Mouse (Mus musculus): ENCODE results near the gene Lhpp. TPM values are rescaled to one million over a fixed set of nuclear protein-coding genes. Genes with fewer than 3 reads are reported as not detected.

Gene Lhpp
- polyA plus RNA-seq, 1 experiment from 2014 or later, result 12.7 TPM

DNA sequence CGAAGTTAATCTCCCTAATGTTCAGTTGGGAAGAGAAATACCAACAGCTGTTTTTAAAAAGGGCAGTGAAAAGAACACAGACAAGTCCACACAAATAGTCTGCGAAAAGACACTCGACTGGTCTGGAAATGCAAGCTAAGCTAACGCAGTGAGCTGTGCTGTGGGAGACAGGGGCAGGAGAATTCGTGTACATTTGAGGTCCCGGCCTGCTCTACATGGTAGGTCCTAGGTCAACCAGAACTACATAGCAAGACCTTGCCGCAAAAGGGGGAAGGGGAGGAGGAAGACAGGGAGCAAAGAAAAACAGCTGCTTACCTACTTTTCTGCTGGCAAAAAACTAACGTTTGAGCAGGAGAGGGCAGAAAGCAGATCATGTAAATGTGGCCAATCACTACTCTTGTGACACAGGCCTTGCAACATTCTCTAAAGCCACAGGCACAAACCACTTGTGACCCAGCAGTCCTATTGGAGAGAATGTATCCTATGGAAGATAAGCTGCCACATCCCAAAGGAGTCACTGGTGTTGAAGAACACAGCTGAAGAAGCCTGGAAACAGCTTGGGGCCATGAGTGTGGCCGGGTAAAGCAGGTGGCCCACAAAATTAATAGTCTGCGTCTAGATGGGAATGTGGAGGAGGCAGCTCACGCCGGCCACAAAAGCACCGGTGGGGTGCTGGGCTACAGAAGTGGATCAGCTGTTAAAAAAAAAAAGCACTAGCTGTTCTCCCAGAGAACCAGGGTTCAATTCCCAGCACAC, 115.8 kb downstream of the Lhpp start:
- ATAC-seq (ENCODE audit: insufficient read depth, low FRiP score), result no peak
- Histone ChIP-seq H3K4me1 (ENCODE audit: control insufficient read depth, insufficient read depth, low read length) (peaks cover 25% of the 10 kb centered on the region), H3K36me3 (ENCODE audit: control insufficient read depth, insufficient read depth, low read length) (no peaks in the 10 kb centered on the region), H3K9me3 (replicated peaks; ENCODE audit: control insufficient read depth, low read length) (no peaks in the 10 kb centered on the region), H3K27ac (ENCODE audit: low read length) (peak overlapping the region; percentile 55), H3K4me3 (replicated peaks; ENCODE audit: low read length) (no peak overlapping the region), H3K4me2 (ENCODE audit: low read depth, low read length) (no peak overlapping the region), H3K27me3 (ENCODE audit: control insufficient read depth, insufficient read depth, low read length) (no peaks in the 10 kb centered on the region), H3K9ac (ENCODE audit: low read length) (no peak overlapping the region)
- WGBS, result 57% methylated on average over 13 of the region's 13 CpGs

DNA sequence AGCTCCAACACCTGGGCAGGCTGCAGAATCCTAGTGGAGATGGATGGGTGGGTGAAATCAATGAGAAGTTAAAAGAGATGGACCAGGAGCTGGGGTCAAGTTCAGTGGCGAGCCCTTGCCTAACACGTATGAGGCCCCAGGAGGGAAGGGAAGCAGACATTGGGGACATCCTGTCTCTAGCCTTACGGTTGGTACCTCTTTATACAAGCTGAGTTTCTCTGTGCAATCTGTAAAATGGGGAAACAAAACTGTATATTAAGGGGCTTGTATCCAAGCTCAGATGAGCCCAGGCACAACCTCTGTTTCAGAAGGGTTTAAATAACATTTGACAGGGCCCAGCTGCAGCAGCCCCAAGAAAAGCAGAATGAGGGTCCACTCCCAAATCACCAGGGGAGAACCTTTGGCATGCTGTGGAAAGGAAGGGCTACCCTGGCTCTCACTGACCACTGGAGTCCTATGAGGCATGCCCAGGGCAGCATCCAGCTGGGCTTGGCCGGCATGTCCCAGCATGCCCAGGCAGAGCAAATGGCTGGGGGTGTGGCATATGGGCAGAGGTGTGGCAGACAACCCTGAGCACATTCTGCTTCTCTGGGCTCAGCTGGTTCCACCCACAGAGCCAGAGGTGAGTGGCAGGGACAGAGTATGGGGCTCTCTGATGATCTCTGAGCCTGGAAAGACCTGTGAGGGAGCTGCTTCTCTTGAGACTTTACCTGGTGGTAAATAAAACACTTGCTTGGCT, 118.8 kb downstream of the Lhpp start:
- Histone ChIP-seq H3K27me3 (ENCODE audit: control insufficient read depth, insufficient read depth, low read length) (no peaks in the 10 kb centered on the region), H3K4me1 (ENCODE audit: control insufficient read depth, insufficient read depth, low read length) (peaks cover 19% of the 10 kb centered on the region), H3K9ac (ENCODE audit: low read length) (no peak overlapping the region), H3K4me3 (replicated peaks; ENCODE audit: low read length) (no peak overlapping the region), H3K36me3 (ENCODE audit: control insufficient read depth, insufficient read depth, low read length) (no peaks in the 10 kb centered on the region), H3K27ac (ENCODE audit: low read length) (0 out of 2 replicates have a peak overlapping the region, but pooled peaks have one; percentile 9), H3K4me2 (ENCODE audit: low read depth, low read length) (no peak overlapping the region), H3K9me3 (replicated peaks; ENCODE audit: control insufficient read depth, low read length) (no peaks in the 10 kb centered on the region)
- peak; percentile 62 for ATAC-seq (ENCODE audit: insufficient read depth, low FRiP score)
- 62% methylated on average over 4 of the region's 4 CpGs for WGBS

DNA sequence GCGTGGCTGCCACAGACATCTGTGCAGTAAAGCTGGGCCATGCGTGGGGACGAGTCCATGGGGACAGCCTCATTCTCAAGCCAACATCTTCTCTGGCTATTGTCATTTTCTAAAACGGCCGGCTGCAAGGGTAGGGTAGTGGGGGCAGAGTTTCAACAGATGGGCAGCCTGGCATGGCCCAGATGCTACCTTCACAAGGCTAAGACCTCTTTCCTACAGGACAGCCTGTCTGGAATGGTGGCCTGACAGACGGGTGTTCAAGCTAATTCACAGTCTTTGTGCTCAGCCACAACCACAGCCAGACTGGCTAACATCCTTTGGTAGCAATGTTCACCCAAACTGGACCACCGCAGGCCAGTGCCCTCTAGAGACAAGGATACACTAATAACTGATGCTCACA, 120.1 kb downstream of the Lhpp start:
- no peak overlapping the region for H3K27ac ChIP-seq (ENCODE audit: low read length)
- H3K4me3 ChIP-seq (replicated peaks; ENCODE audit: low read length), result no peak overlapping the region
- H3K4me1 ChIP-seq (ENCODE audit: control insufficient read depth, insufficient read depth, low read length), result peaks cover 20% of the 10 kb centered on the region
- ATAC-seq (ENCODE audit: insufficient read depth, low FRiP score), result no peak
- H3K9me3 ChIP-seq (replicated peaks; ENCODE audit: control insufficient read depth, low read length), result no peaks in the 10 kb centered on the region
- H3K9ac ChIP-seq (ENCODE audit: low read length), result no peak overlapping the region
- H3K4me2 ChIP-seq (ENCODE audit: low read depth, low read length), result no peak overlapping the region
- no peaks in the 10 kb centered on the region for H3K36me3 ChIP-seq (ENCODE audit: control insufficient read depth, insufficient read depth, low read length)
- WGBS, result 87% methylated on average over 7 of the region's 7 CpGs
- no peaks in the 10 kb centered on the region for H3K27me3 ChIP-seq (ENCODE audit: control insufficient read depth, insufficient read depth, low read length)

DNA sequence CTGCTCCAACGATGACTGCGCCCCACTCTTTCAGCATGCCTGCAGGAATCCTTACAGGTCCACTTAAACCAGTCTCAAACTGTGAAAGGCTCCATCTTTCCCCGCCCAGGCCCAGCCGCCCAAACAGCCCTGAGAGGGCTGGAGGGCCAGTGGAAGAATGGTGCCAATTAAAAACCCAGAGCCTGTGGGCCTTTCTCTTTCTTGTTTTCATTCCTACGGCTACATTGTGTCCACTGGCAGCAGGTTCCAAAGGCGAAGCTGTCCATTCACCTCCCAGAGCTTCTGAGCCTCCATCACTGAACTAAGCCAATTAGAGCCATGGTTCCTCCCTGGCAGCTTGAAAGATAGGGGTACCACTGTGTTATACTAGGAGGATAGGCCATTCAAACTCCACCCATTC, 121.1 kb downstream of the Lhpp start:
- Histone ChIP-seq H3K27ac (ENCODE audit: low read length) (no peak overlapping the region), H3K4me1 (ENCODE audit: control insufficient read depth, insufficient read depth, low read length) (peaks cover 25% of the 10 kb centered on the region), H3K9ac (ENCODE audit: low read length) (no peak overlapping the region), H3K9me3 (replicated peaks; ENCODE audit: control insufficient read depth, low read length) (no peaks in the 10 kb centered on the region), H3K27me3 (ENCODE audit: control insufficient read depth, insufficient read depth, low read length) (no peaks in the 10 kb centered on the region), H3K4me3 (replicated peaks; ENCODE audit: low read length) (no peak overlapping the region), H3K4me2 (ENCODE audit: low read depth, low read length) (no peak overlapping the region), H3K36me3 (ENCODE audit: control insufficient read depth, insufficient read depth, low read length) (no peaks in the 10 kb centered on the region)
- 79% methylated on average over 6 of the region's 6 CpGs for WGBS
- ATAC-seq (ENCODE audit: insufficient read depth, low FRiP score), result no peak

DNA sequence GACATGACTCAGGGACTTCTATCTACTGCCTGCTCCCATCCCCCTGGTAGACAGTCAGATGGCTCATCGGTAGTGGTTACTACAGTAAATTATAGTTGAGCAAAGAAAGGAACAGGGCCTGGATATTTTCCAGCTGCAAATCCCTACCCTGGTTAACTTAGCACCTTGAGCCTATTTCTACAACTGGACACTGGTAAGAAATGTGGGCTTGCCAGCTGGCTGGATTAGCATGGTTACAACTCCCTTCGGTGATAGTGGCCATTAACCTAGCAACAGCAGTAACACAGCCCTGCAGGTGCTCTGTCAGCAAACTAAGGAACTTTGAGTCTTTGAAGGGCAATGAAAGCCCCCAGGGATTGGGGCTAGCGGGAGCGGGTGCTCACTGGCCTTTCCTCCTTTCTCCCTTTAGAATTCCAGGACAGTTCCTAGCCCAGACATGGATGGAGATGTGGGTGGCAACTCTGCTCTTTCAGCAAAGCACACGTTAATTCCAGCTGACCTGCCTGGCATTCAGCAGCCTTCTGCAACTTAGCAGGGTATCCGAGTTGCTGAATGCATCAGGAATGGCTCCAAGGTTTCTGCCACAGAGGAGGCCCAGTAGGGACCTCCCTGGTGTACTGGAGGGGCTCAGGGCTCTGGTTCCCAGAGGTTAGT, 121.8 kb downstream of the Lhpp start:
- Histone ChIP-seq H3K27ac (ENCODE audit: low read length) (no peak overlapping the region), H3K9ac (ENCODE audit: low read length) (no peak overlapping the region), H3K9me3 (replicated peaks; ENCODE audit: control insufficient read depth, low read length) (no peaks in the 10 kb centered on the region), H3K4me3 (replicated peaks; ENCODE audit: low read length) (no peak overlapping the region), H3K36me3 (ENCODE audit: control insufficient read depth, insufficient read depth, low read length) (no peaks in the 10 kb centered on the region), H3K27me3 (ENCODE audit: control insufficient read depth, insufficient read depth, low read length) (no peaks in the 10 kb centered on the region), H3K4me1 (ENCODE audit: control insufficient read depth, insufficient read depth, low read length) (peaks cover 25% of the 10 kb centered on the region), H3K4me2 (ENCODE audit: low read depth, low read length) (no peak overlapping the region)
- 78% methylated on average over 6 of the region's 6 CpGs for WGBS
- ATAC-seq (ENCODE audit: insufficient read depth, low FRiP score), result no peak

DNA sequence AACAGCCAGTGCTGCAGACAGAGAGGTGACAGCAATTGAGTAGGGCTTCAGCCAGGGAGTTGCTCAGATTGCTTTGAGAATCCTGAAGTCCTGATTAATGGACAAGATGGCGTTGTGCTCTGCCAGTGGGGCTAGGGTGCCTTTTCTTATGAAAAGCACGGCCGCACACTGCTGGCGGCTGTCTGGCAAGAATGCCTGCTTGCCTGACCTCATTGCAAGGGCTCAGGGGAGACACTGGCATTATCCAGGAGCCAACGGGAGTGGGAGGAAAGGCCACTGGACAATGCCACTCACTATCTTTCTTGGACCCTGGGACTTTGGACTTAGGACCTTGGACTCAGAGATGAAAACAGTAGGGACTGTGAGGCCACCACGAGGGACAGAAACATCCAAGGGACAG, 123.1 kb downstream of the Lhpp start:
- Histone ChIP-seq H3K4me1 (ENCODE audit: control insufficient read depth, insufficient read depth, low read length) (peaks cover 25% of the 10 kb centered on the region), H3K9me3 (replicated peaks; ENCODE audit: control insufficient read depth, low read length) (no peaks in the 10 kb centered on the region), H3K4me2 (ENCODE audit: low read depth, low read length) (no peak overlapping the region), H3K36me3 (ENCODE audit: control insufficient read depth, insufficient read depth, low read length) (no peaks in the 10 kb centered on the region), H3K4me3 (replicated peaks; ENCODE audit: low read length) (no peak overlapping the region), H3K27ac (ENCODE audit: low read length) (no peak overlapping the region), H3K27me3 (ENCODE audit: control insufficient read depth, insufficient read depth, low read length) (no peaks in the 10 kb centered on the region), H3K9ac (ENCODE audit: low read length) (no peak overlapping the region)
- ATAC-seq (ENCODE audit: insufficient read depth, low FRiP score), result no peak
- WGBS, result 73% methylated on average over 6 of the region's 6 CpGs

DNA sequence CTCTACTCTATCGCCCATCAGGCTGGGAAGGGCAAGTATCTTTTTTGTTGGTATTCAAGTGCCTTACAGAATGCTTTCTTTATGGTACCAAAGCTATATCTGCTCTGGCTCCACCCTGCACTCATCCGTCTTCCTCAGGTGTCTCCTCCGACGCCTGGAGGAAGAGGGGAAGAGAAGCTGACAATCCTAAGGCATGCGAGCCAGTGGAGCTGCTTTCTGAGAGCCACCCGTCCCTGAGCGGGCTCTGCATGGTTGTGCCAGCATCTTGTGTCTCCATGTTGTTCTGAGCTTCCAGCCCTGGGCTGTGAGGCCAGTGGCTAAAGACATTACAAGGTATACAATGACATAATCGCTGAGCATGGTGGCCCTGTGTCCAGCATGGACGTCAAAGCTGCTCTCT, 123.8 kb downstream of the Lhpp start:
- H3K27ac ChIP-seq (ENCODE audit: low read length), result no peak overlapping the region
- ATAC-seq (ENCODE audit: insufficient read depth, low FRiP score), result no peak
- WGBS, result 80% methylated on average over 9 of the region's 9 CpGs

DNA sequence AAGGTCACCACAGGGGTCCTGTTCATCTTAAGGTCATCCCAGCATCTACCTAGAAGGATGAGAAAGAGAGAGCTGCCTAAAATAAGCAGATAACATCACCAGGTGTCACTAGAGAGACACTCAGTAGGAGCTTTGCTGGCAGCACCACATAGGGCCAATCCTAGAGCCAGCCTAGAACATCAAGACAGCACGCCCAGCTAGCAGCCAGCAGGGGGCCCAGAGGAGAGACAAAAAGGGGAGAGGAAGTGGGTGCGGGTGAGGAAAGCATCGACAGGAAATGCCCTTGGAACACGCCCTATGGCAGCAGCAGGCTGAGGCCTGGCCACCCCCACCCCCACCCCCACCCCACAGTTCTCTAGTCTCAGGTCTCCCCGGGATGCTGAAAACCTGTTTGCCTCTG, 124.7 kb downstream of the Lhpp start:
- Histone ChIP-seq H3K9me3 (replicated peaks; ENCODE audit: control insufficient read depth, low read length) (no peaks in the 10 kb centered on the region), H3K27me3 (ENCODE audit: control insufficient read depth, insufficient read depth, low read length) (no peaks in the 10 kb centered on the region), H3K4me1 (ENCODE audit: control insufficient read depth, insufficient read depth, low read length) (peaks cover 17% of the 10 kb centered on the region), H3K9ac (ENCODE audit: low read length) (no peak overlapping the region), H3K4me3 (replicated peaks; ENCODE audit: low read length) (no peak overlapping the region), H3K36me3 (ENCODE audit: control insufficient read depth, insufficient read depth, low read length) (0 out of 2 replicates have a peak, but pooled peaks cover 3% of the 10 kb centered on the region), H3K27ac (ENCODE audit: low read length) (peak overlapping the region; percentile 73; the same call in 1 of the 2 replicates), H3K4me2 (ENCODE audit: low read depth, low read length) (no peak overlapping the region)
- ATAC-seq (ENCODE audit: insufficient read depth, low FRiP score), result no peak
- WGBS, result 32% methylated on average over 5 of the region's 5 CpGs

More for the DNA sequence above, 123.8 kb downstream of the Lhpp start:
- no peak overlapping the region for H3K4me2 ChIP-seq (ENCODE audit: low read depth, low read length)
- H3K4me3 ChIP-seq (replicated peaks; ENCODE audit: low read length), result no peak overlapping the region
- no peaks in the 10 kb centered on the region for H3K9me3 ChIP-seq (replicated peaks; ENCODE audit: control insufficient read depth, low read length)
- peaks cover 23% of the 10 kb centered on the region for H3K4me1 ChIP-seq (ENCODE audit: control insufficient read depth, insufficient read depth, low read length)
- 0 out of 2 replicates have a peak, but pooled peaks cover 3% of the 10 kb centered on the region for H3K36me3 ChIP-seq (ENCODE audit: control insufficient read depth, insufficient read depth, low read length)
- no peak overlapping the region for H3K9ac ChIP-seq (ENCODE audit: low read length)
- H3K27me3 ChIP-seq (ENCODE audit: control insufficient read depth, insufficient read depth, low read length), result no peaks in the 10 kb centered on the region

All from stomach, embryonic 16.5 days (tissue).